Mouse (Mus musculus): Measurements from ENCODE around the gene Gm7792. TPM values are rescaled to one million over a fixed set of nuclear protein-coding genes. Genes with fewer than 3 reads are reported as not detected.

Gm7792 gene
- not detected for total RNA-seq (2023)

DNA sequence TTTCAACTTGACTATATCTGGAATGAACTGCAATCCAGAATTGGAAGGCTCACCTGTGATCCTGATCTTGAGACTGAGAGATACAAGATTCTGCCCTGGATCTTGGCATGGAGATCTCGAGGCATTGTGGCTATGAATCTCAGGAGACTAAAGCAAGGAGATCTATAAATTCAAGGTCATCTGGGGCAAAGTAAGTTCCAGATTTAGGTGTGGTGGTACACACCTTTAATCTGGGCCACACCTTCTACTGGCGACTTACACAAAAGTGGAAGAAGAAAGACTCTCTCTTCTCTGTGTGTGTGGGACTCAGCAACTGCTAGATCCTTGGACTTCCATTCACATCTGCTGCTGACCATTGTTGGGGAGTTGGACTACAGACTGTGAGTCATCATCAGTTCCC lies at the start of gene Gm7792:
Gene Gm7792, plus strand, starts transcription at position 301 of the 400 bp plus-strand sequence.

Other genes starting within 250 kb of the Gm7792 start
- not detected for gene C87414, start 172.2 kb upstream of the Gm7792 start, total RNA-seq (2023)
- not detected for gene Gm16429, start 85.3 kb downstream of the Gm7792 start, total RNA-seq (2023)
- gene BC061212, start 226.8 kb downstream of the Gm7792 start, total RNA-seq (2023): not detected
- not detected for gene Gm6351, start 232.6 kb downstream of the Gm7792 start, total RNA-seq (2023)